Mouse (Mus musculus) yolk sac, embryonic 10.5 days (tissue): ENCODE data around the gene Golph3.

Experiments
- DNase-seq: peaks from one replicate; pipeline ENCODE4 v3.0.0-alpha.2; 2017; ENCODE audit warnings: low spot score

The Golph3 gene

DNA sequence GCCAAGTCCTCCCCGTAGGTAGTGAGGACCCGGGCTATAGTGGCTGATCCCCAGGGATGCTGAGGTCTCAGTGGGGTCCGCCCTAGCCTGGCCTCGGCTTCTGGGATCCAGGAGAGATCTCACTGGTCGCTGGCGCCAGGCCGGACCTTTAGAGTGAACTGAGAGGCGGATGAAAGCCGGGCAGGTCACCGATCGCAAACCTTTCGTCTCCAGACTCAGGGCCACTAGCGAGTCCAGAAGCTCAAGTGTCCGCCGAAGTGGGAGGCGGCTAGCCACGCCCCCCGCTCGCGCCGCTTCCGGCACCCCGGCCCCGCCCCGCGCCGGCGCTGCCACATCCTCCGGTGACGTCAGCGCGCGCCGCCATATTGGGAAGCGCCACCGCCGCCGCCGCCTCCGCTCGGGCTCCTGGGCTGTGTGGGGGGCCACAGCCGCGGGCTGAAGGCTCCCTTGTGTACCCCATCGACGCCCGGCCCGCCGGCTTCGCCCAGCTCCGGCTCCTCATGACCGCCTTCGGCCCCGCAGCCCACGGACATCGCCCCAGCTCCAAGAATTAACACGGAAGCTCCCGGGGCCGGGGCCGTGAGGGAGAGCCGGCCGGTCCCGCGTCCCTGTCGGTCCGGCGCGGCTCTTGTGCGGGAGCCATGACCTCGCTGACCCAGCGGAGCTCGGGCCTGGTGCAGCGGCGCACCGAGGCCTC is at the start of gene Golph3:
Gene Golph3, plus strand, starts transcription at position 360 of the 697 bp plus-strand sequence.
- DNase-seq: peak; percentile 92

DNA sequence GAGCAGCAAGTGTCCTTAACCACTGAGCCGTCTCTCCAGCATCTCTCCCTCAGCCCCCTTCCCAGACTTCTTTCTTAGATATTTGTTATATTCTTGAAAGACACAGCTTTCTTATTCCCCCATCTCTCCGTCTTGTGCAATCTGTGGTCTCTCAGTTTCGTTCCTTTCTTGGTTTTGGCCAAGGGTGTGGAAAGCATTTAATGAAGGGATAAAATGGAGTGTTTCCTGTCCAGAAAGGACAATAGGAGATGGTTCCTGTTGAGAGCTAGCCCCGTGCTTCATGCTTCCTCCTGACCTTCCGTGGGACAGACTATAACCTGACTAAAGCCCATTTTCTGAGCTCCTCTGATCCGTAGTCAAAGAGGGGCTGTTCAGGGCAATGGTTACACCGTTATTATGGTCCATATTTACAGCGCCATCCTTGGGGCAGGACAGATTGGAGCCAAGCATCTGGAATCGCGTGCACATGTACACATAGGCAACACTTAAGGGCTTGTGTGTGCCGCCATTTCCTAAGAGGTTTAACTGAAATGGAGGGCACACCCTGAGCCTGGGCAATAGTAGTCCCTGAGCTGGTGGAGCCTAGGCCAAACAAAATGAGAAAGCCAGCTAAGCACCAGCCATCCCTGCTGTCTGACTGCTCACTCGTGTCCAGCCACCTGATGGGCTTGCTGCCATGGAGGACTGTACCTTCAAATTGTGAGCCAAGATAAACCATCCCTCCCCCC is 47.8 kb upstream of the Golph3 start:
- DNase-seq: no peak

DNA sequence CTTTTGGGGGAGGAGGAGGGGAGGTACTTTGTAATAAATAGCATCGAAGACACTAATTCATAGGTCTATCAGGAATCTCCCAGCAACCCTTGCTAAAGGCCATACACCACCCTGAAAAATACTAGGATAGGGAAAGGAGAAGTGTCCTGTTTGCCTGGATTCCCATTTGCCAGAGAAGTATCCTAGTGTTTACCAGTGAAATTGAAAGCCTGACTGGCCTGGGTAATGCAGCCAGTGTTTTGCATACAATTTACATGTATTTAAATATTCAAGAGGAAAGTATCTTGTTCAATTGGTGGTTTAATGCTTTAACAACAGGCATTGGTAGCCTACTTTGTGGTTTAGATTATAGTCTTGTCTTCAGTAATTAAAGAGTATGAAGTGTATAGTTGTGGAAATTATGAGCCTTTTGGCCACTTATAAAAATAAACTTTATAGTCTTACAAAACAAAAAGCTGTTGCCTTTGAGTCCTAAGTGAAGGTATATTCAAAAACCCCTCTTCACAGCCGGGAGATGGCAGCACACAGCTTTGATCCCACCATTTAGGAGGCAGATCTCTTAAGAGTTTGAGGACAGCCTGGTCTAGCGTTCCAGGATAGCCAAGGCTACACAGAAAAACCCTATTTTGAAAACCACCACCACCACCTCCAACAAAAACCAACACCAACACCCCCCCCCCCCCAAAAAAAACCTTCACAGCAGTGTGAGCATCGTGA is 47.0 kb upstream of the Golph3 start:
- DNase-seq: no peak

DNA sequence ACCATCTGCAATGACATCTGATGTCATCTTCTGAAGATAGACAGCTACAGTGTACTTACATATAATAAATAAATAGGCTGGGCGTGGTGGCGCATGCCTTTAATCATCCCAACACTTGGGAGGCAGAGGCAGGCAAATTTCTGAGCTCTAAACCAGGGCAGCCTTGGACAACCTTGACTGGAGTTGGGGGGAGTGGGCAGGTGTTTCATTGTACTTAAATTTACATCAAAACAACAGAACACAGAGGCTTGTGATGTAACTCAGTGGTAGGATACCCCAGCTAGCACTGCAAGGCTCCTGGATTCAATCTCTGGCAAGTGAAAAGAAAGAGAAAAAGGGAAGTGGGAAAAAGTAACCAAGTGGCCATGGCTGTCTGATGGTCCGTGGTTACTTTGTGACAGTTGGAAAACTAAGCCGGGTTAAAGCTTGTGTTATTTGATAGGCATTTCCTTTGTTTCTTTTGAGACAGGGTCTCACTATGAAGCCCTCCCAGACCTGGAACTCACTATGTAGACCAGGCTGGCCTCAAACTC is 46.1 kb upstream of the Golph3 start:
- DNase-seq: no peak

DNA sequence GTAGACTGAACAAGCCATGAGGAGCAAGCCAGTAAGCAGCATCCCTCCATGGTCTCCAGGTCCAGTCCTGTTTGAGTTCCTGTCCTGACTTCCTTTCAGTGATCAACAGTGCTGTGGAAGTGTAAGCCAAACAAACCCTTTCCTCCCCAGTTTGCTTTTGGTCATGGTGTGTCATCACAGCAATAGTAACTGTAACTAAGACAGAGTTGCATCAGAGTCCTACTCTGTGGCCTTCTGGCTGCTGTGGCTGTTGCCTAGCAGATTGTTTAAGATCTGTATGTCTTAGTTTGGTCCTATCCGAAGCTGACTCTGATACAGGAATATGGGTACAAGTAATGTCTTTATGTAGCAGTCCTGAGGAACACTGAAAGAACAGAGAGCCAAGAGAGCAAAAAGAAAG is 41.4 kb upstream of the Golph3 start:
- no peak for DNase-seq

DNA sequence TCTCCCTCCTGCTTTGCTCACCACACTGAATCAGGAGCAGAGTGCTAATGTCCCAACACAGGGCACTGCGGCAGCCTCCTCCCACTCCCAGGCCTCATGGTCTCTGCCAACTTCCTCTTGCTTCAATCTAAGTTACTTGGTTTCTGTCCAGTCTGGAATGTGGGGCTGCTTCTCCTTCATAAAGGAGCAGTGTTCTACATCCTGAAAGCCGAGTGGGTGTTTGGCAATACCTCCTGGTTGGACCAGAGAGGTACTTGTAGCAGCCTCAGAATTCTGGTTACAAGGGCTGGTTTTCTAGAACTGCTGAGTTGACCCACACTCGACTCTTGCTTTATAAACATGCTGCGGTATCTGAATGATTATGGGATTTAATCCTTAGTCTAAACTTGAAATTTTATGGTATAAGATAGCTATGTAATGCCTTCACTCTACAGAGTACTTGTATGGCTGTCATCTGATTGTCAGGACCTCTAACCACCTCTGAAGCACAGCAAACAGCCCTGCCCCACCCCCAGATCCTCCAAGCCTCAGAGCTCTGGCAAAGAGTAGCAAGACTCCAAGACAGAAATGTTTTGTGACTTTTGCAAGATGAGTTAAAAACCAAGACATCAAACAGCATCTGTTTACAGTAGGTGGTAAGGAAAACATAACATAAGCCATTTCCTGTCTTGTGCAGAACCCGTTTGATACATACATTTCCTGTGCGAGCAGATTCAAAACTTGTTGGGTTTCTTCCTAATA is 36.3 kb upstream of the Golph3 start:
- DNase-seq: no peak

DNA sequence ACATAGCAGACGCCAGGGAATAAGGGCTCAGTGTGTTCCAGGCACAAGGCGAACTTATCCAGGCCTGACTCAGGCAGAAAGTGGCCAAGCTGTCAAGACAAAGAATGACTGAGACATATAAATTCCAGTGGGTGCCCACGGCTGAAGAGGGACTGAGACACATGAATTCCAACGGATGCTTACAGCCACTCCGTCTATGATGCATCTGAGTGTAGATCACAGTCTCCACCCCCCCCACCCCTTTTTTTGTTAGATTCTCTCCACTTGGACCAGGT is 35.8 kb upstream of the Golph3 start:
- no peak for DNase-seq

DNA sequence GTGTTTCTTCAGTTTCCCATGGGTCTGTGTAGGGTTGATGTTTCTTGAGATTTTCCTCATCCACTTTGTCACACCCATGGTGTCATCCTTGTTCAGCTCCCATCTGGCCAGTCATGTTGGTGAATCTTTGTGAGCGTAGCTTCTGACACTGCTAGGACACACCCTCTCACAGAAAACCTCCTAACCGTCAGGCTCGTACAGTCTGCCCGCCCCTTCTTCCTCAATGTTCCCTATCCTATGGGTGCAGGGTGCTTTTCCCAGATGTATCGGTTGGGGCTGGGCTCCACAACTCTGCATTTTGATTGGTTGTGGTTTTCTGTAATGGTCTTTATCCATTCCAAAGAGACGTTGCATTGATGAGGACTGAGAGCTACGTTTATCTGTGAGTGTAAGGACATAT is 30.9 kb upstream of the Golph3 start:
- DNase-seq: no peak

DNA sequence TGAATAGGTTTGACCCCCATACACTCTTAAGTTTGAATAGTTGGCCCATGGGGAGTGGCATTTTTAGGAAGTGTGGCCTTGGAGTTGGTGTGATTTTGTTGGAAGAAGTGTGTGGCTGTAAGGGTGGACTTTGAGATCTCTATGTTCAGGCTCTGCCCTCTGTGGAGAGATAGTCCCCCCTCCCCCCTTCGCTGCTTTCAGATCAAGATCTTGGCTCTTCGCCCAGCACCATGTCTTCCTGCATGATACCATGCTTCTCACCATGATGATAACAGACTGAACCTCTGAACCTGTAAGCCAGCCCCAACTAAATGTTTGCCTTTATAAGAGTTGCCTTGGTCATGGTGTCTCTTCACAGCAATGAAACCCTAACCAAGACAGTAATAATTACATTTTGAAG is 29.5 kb upstream of the Golph3 start:
- no peak for DNase-seq

DNA sequence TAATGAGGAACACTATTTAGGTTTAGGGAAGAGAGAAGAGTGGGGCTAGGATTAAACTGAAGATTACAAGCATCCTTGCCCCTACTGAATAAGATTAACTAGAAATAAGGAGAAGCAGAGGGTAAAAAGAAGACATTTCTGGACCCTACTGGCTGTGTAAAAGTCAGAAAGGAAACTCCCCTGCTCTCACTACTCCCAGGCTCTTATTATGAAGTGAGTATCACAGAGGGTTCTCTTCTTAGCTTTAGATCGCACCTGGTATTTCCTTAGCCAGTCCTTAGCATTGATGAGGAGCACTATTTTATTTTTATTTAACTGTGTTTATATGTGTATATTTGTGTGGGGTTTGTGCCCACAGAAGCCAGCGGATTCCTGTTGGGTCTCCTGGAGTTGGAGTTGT is 25.0 kb upstream of the Golph3 start:
- no peak for DNase-seq

DNA sequence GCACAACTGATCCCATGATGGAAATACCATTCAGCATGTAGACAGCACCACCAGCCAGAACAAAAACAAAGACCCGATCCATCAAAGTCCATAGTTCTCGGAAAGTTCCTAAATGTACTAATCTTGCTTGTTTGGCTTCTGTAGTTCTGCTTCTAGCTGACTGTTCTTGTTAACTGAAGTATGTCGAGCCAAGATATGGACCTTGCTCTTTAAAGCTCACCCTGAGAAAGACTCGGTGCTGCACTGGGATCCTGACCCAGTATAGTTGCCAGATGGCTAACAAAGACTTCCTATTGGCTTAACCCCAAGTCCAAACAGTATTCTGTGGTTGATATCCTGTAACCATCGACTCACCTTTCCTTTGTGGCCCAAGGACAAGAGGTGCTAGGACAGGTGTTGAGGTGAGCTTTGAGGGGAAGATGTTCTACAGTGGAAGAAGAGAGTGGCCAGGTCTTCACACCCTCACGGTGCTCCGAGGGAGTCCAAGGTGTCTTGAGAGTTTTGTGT is 23.0 kb upstream of the Golph3 start:
- DNase-seq: no peak

DNA sequence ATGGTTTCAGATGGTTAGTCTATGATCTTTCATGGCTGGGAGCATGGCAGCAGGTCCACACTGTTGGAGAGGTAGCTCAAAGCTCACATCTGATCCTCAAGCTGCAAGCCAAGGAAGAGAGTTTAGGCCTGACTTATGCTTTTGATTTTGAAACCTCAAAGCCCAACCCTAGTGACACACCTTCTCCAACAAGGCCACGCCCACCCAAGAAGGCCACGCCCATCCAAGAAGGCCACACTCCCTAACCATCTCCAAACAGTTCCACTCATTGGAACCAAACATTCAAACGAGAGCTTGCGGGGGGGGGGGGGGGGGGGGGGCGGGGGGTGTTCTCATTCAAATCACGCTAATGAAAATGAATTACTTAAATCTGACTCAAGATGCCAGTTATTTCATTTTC is 19.5 kb upstream of the Golph3 start:
- no peak for DNase-seq

DNA sequence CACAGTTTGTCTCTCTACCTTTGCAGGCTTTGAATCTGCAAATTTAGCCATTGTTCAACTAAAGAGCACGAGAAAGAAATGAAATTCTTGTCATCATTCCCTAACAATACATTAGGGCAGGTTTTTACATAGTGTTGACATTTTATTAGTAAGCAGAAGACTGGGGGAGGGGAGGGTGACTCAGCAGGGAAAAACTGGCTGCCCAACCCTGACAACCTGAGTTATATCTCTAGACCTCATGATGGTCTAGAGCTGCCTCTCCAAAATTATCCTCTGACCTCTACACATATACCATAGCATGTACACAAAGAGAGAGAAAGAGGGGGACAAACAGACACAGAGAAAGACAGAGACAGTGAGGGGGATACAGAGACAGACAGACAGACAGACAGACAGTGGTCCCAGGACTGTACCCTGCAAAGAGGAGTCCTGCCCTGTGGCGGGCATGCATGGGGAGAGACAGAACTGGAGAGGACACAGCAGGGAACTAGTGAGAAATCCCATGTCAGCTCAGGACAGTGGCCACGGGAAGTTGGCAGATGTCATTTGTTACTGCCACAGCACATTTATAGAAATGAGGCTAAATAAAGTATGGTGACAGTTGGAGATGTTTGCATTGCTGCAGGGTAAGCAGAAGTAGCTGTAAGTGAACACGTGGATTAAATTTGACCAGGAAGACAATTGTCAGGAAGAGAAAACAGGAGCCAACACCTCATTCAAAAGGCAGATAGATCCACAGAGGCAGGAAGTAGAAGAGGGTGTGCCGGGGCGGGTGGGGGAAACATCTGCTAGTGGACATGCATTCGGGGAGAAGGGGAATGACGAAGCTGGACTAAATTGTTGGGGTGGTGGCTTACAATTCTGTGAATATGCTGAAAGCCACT is 14.8 kb upstream of the Golph3 start:
- no peak for DNase-seq

DNA sequence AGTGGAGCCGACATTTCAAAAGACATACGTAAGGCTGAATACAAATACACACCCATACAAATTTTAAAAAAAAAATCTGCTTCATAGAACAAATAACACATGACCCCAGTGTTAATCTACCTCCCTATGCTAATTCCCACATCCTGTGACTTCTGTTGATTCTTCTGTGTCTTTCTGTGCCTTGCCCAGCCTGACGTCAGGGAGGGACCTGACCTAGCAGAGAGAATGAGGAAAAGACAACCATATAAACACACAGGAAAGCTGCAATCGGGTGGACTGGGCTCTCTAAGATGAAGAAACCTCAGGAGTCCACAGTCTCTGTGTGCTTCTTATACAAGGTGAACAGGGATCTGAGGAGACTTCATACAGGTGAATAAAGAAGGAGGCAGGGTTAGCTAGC is 14.1 kb upstream of the Golph3 start:
- DNase-seq: no peak

DNA sequence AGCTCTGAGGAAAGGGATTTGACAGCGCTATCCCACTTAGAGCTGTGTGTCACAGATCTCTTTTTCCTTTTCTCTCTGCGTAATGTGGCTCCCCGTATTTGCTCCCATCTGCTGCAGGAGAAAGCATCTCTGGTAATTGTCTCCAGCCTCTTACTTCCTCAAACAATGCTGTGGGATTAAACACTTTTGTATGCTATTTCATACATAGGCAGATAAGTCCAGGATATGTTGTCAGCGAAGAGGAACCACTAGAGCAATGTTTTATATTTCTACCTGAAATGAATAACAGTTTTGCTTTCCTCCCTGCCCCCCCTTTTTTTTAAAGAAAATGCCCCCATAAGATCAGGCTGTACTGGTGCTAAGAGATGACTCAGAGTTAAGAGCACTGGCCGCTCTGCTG is 12.7 kb upstream of the Golph3 start:
- DNase-seq: no peak

DNA sequence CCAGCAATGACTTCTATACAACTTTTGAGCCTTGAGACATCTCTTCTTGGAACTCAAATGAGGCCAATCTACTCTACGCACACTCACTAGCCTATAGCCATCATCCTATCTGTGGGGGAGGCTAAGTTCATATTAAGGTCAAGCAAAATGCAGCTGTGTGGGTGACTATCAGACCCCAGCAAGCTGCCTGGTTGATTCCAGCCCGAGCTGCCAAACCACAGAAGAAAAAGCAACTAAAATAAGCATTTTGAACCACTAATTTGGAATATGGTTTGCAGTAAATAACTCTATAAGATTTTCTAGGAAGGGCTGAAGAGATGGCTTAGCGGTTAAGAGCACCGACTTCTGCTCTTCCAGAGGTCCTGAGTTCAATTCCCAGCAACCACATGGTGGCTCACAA is 10.6 kb upstream of the Golph3 start:
- DNase-seq: no peak

DNA sequence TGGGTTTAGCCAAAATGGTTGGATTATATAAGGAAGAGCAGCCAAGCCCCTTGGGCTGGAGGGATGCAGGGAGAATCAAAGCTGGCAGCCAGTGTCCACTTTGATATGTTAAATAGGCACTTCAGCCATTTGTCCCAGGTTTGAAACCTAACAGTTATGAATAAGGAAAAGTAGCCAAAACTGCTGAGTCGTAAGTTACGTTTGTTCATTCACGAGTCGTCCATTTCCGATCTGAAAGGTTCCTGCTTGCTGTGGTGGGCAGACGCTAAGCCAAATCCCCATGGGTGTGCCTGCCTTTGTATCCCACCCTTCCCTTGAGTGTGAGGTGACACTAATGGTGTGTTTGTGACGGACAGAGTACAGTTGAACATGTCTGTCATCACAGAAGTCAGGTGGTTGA is 9.8 kb upstream of the Golph3 start:
- no peak for DNase-seq

DNA sequence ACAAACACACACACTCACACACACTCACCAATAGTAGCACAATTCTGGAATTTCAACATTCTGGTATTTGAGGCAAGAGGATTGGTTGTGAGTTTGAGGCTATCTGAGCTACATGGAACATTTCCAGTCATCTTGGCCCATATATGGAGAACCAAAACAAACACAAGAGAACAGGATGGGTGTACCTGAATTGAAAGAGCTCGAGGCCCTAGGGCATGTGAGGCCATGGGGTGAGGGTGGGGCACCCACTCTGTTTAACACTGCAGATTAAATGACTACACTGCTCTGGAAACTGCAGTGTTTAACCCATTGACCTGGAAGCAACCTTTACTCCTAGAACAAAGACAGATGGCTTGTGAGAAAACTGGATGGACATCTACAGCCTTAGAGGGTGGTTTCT is 8.0 kb upstream of the Golph3 start:
- DNase-seq: no peak

DNA sequence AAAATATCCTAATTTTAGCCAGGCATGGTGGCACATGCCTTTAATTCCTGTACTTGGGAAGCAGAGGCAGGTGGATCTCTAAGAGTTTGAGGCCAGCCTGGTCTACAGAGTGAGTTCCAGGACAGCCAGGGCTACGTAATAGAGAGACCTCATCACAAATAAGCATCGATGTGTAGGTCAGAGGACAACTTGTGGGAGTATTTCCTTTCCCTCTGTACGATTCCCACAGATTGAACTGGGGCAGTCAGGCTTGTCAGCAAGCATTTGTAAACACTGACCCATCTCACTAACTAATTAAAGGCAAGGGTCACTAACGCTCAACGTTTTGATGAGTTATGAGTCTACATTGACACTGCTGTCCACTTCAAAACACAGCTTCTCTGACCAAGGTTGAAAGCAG is 6.7 kb upstream of the Golph3 start:
- DNase-seq: no peak

DNA sequence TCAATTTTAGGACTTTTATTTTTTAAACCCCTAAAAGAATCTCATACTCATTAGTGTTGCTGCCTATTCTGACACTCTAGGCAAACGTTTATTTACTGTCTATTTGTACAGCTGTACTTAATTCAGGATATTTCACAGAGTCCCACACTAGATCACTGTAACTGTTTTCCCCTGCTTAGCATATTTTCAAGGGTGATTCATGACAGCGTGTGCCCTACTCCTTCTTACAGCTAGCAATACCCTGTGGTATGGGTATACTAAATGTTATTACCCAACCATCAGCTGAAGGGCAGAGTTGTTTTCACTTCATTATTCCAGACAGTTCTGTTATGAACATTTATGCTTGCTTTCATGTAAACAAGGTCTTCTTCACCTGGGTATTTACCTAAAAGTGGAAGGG is 5.3 kb upstream of the Golph3 start:
- no peak for DNase-seq

DNA sequence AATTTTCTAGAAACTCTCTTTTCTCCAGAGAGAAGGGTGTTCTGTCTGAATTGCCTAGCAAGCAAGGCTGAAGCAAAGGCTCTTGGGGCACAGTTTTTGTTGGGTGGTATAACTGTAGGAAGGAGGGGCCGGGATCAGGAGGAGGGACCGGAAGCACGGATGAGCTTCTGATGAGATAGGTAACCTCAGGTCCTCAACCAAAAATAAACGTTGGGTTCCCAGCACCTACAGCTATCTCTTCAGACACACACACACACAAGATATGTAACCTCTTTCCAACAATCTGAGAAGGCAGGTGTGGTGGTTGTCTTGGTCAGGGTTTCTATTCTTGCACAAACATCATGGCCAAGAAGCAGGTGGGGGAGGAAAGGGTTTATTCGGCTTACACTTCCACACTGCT is 4.0 kb upstream of the Golph3 start:
- DNase-seq: no peak
